Comparison of ENCODE assay signal across 20 mouse cellular contexts in the genomic region with DNA sequence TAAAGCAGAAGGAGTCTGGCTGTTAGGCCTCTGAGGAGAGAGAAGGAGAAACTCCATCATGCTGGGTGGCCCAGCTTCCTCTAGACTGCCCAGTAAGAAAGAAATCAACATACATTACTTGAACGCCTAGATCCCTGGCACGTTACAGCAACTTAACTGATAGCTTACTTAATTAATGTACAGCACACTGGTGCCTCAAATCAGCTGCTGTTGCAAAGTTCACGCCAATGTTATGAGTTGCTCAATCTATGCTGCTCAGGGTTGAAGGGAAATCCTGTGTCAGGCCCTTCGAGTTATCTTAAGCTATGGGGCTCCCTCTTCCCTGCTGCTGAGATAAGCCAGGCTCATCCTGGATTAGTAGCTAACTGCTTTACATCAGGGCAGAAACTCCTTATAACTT. TPM values are rescaled to one million over a fixed set of nuclear protein-coding genes. Genes with fewer than 3 reads are reported as not detected.
DNase-seq lines count a peak whose midpoint lies in the region; ATAC-seq lines count a peak whose summit lies in the region.
"Had no signal": no experiment of that assay in that cellular context is flagged by ENCODE, and none has a peak within 500 bp of the region (broad histone marks: within the 10 kb centered on the region; RNA-seq: fewer than 3 reads in every experiment).

No protein-coding gene starts in this region.

- DNase-seq in heart, adult 9 months (ENCODE audit: low spot score in 2 of 2): no peak
- no peak for DNase-seq in lung, postnatal 25 days (ENCODE audit: low spot score)
- DNase-seq in yolk sac, embryonic 10.5 days (ENCODE audit: low spot score): peak; percentile 74
- DNase-seq in kidney, postnatal 4 days: no peak
- DNase-seq in spleen, postnatal 36 days (ENCODE audit: low spot score in 2 of 2): no peak
- DNase-seq: adrenal gland, postnatal 14 days; cerebellum, adult 18-20 months; gastrocnemius, adult 2 months; heart, postnatal 36 days; kidney, adult 8-10 months; kidney, postnatal 36 days; lung, postnatal 36 days had no signal

- no peak overlapping the region for H3K4me2 ChIP-seq in heart, embryonic 12.5 days
- no peak overlapping the region for H3K4me2 ChIP-seq in lung, embryonic 16.5 days (ENCODE audit: low read depth, low read length)
- H3K4me2 ChIP-seq in liver, embryonic 16.5 days (ENCODE audit: low read depth, low read length): no peak overlapping the region
- H3K4me2 ChIP-seq: neural tube, embryonic 12.5 days had no signal

- ATAC-seq in heart, embryonic 12.5 days (ENCODE audit: insufficient number of reproducible peaks, low FRiP score): peak; percentile 73
- ATAC-seq in lung, embryonic 16.5 days (ENCODE audit: low read depth): peak; percentile 76
- ATAC-seq in liver, embryonic 16.5 days (ENCODE audit: low read depth): peak; percentile 58; the same call in 1 of the 2 replicates
- ATAC-seq: activated CD4-positive, CD25-positive, alpha-beta regulatory T cell, adult 4 months; hindbrain, embryonic 16.5 days; Patski had no signal

- H3K36me3 ChIP-seq in heart, embryonic 12.5 days: peaks cover 55% of the 10 kb centered on the region
- H3K36me3 ChIP-seq in lung, embryonic 16.5 days (ENCODE audit: control insufficient read depth, insufficient read depth, low read length): peaks cover 14% of the 10 kb centered on the region
- H3K36me3 ChIP-seq in liver, embryonic 16.5 days (ENCODE audit: control insufficient read depth, insufficient read depth): no peaks in the 10 kb centered on the region

- peaks cover 29% of the 10 kb centered on the region for H3K4me1 ChIP-seq in heart, embryonic 12.5 days (replicated peaks)
- H3K4me1 ChIP-seq in lung, embryonic 16.5 days (replicated peaks; ENCODE audit: control insufficient read depth, insufficient read depth, low read length): peaks cover 7% of the 10 kb centered on the region
- H3K4me1 ChIP-seq in liver, embryonic 16.5 days (ENCODE audit: control insufficient read depth, low read depth, low read length): no peaks in the 10 kb centered on the region
- H3K4me1 ChIP-seq: neural tube, embryonic 12.5 days had no signal

- H3K27ac ChIP-seq in heart, embryonic 12.5 days (ENCODE audit: poor library complexity, severe bottlenecking): peak overlapping the region; percentile 44
- H3K27ac ChIP-seq in lung, embryonic 16.5 days (ENCODE audit: low read length): peak overlapping the region; percentile 23; the same call in 1 of the 2 replicates
- H3K27ac ChIP-seq in liver, embryonic 16.5 days (ENCODE audit: low read length): no peak overlapping the region
- H3K27ac ChIP-seq: forebrain, embryonic 10.5 days; gastrocnemius, adult 2 months; neural tube, embryonic 12.5 days had no signal

- 6% methylated on average over 4 of the region's 4 CpGs for WGBS in heart, embryonic 12.5 days
- 33% methylated on average over 4 of the region's 4 CpGs for WGBS in lung, embryonic 16.5 days
- WGBS in liver, embryonic 16.5 days (ENCODE audit: insufficient replicate concordance): 16% methylated on average over 4 of the region's 4 CpGs

- no peaks in the 10 kb centered on the region for H3K9me3 ChIP-seq in heart, embryonic 12.5 days (replicated peaks)
- H3K9me3 ChIP-seq in lung, embryonic 16.5 days (ENCODE audit: control insufficient read depth, low read length): no peaks in the 10 kb centered on the region
- H3K9me3 ChIP-seq in liver, embryonic 16.5 days (replicated peaks; ENCODE audit: control insufficient read depth, low read length): no peaks in the 10 kb centered on the region
- H3K9me3 ChIP-seq: forebrain, embryonic 10.5 days; neural tube, embryonic 12.5 days had no signal

- H3K4me3 ChIP-seq in heart, embryonic 12.5 days: no peak overlapping the region
- no peak overlapping the region for H3K4me3 ChIP-seq in lung, embryonic 16.5 days (ENCODE audit: low read length)
- H3K4me3 ChIP-seq in liver, embryonic 16.5 days (ENCODE audit: low read depth, low read length): no peak overlapping the region
- H3K4me3 ChIP-seq: forebrain, embryonic 10.5 days; gastrocnemius, adult 2 months; neural tube, embryonic 12.5 days had no signal

- no peak overlapping the region for H3K9ac ChIP-seq in heart, embryonic 12.5 days
- H3K9ac ChIP-seq in lung, embryonic 16.5 days (ENCODE audit: low read length): no peak overlapping the region
- H3K9ac ChIP-seq in liver, embryonic 16.5 days (ENCODE audit: low read depth, low read length): no peak overlapping the region
- H3K9ac ChIP-seq: neural tube, embryonic 12.5 days had no signal

- H3K27me3 ChIP-seq in heart, embryonic 12.5 days (replicated peaks): no peaks in the 10 kb centered on the region
- no peaks in the 10 kb centered on the region for H3K27me3 ChIP-seq in lung, embryonic 16.5 days (ENCODE audit: control insufficient read depth, insufficient read depth, low read depth, low read length)
- no peaks in the 10 kb centered on the region for H3K27me3 ChIP-seq in liver, embryonic 16.5 days (ENCODE audit: control insufficient read depth, insufficient read depth, low read depth, low read length)
- H3K27me3 ChIP-seq: neural tube, embryonic 12.5 days; Patski had no signal

RNA-seq across cellular contexts. Expression of a gene that starts 47.5 kb away (rescaled TPM):
- 57.3 and 65.5 TPM in 2 replicates for polyA plus RNA-seq in heart, embryonic 12.5 days (2016; fragmentation: Nextera tagmentation; extraction: Ambion mirVana)
- 54.9 and 63.4 TPM in 2 replicates for polyA plus RNA-seq in lung, embryonic 16.5 days (2015; fragmentation: Nextera tagmentation; extraction: Ambion mirVana)
- polyA plus RNA-seq in liver, embryonic 16.5 days (2015; fragmentation: Nextera tagmentation; extraction: Ambion mirVana): 21.5 and 23.2 TPM in 2 replicates
